Mouse (Mus musculus) cerebellum, adult 8-10 months (tissue): ENCODE data around the gene Plxnb2.

Experiments used
- DNase-seq: peaks from one replicate; pipeline ENCODE4 v3.0.0; 2022

The Plxnb2 gene

GRCm38 (mm10) chr15:89148496-89149270 is 31.9 kb downstream of the Plxnb2 start:
- no peak for DNase-seq

GRCm38 (mm10) chr15:89147895-89148294 is 32.7 kb downstream of the Plxnb2 start:
- DNase-seq = no peak

- no peak for DNase-seq
These were observed 33.1 kb downstream of the Plxnb2 start for GRCm38 (mm10) chr15:89147456-89147855.

- DNase-seq = peak; percentile 64
These were observed 33.6 kb downstream of the Plxnb2 start for GRCm38 (mm10) chr15:89147024-89147423.

GRCm38 (mm10) chr15:89146537-89146936 is 34.1 kb downstream of the Plxnb2 start:
- peak; percentile 81 for DNase-seq

GRCm38 (mm10) chr15:89145813-89146350 is 34.7 kb downstream of the Plxnb2 start:
- no peak for DNase-seq

GRCm38 (mm10) chr15:89144965-89145364 is 35.6 kb downstream of the Plxnb2 start:
- no peak for DNase-seq

- DNase-seq = no peak
These were observed 37.5 kb downstream of the Plxnb2 start for GRCm38 (mm10) chr15:89143134-89143533.

- no peak for DNase-seq
These were observed 38.7 kb downstream of the Plxnb2 start for GRCm38 (mm10) chr15:89141905-89142304.

- no peak for DNase-seq
These were observed 39.1 kb downstream of the Plxnb2 start for GRCm38 (mm10) chr15:89141443-89141842.

- peak; percentile 71 for DNase-seq
These were observed 39.8 kb downstream of the Plxnb2 start, which contains the start of gene Mapk12 for GRCm38 (mm10) chr15:89140659-89141252. Gene Mapk12 (minus strand): TSS chr15:89140703.

- DNase-seq = peak; percentile 77
These were observed 40.4 kb downstream of the Plxnb2 start for GRCm38 (mm10) chr15:89140048-89140658.

GRCm38 (mm10) chr15:89138531-89138930 is 42.1 kb downstream of the Plxnb2 start:
- no peak for DNase-seq

GRCm38 (mm10) chr15:89138046-89138405 is 42.6 kb downstream of the Plxnb2 start:
- peak; percentile 56 for DNase-seq

- DNase-seq = no peak
These were observed 43.1 kb downstream of the Plxnb2 start for GRCm38 (mm10) chr15:89137378-89138045.

- DNase-seq = no peak
These were observed 44.0 kb downstream of the Plxnb2 start for GRCm38 (mm10) chr15:89136461-89137155.

GRCm38 (mm10) chr15:89131316-89131715 is 49.3 kb downstream of the Plxnb2 start:
- DNase-seq = no peak

GRCm38 (mm10) chr15:89130245-89130644 is 50.3 kb downstream of the Plxnb2 start:
- DNase-seq = no peak

- DNase-seq = peak; percentile 95
These were observed 51.9 kb downstream of the Plxnb2 start, which contains the start of gene Hdac10 for GRCm38 (mm10) chr15:89128382-89129350. Gene Hdac10 (minus strand): TSS chr15:89128700.

GRCm38 (mm10) chr15:89127364-89127940 is 53.1 kb downstream of the Plxnb2 start:
- no peak for DNase-seq

GRCm38 (mm10) chr15:89126622-89127021 is 54.0 kb downstream of the Plxnb2 start:
- DNase-seq = no peak
